Mouse (Mus musculus) CH12.LX (cell line): ENCODE results near the gene Slc30a3.

Experiments used
- CTCF ChIP-seq, 2 experiments: IDR thresholded peaks in 1 of 2; conservative IDR thresholded peaks in 1 of 2; 2 replicates each; pipeline ENCODE4 v1.5.1; 2011 to 2012; ENCODE audit warnings: low read depth in 2 of 2, low read length in 2 of 2, improper control_type of control experiment in 1 of 2, inconsistent platforms in 1 of 2, mild to moderate bottlenecking in 1 of 2, moderate library complexity in 1 of 2
- POLR2AphosphoS2 ChIP-seq: IDR thresholded peaks from 2 replicates; pipeline ENCODE4 v1.6.1; 2011; ENCODE audit warnings: low read depth, low read length, improper control_type of control experiment
- UBTF ChIP-seq: IDR thresholded peaks from 2 replicates; pipeline ENCODE4 v1.6.1; 2012; ENCODE audit warnings: low read depth, mild to moderate bottlenecking, inconsistent platforms, low read length, improper control_type of control experiment, moderate library complexity

- TF ChIP-seq CTCF (conservative IDR thresholded peaks at IDR 0.05 in 1 of 2, IDR thresholded peaks at IDR 0.05 in 1 of 2; ENCODE audit: low read depth in 2 of 2, low read length in 2 of 2) (no peak), POLR2AphosphoS2 (no peak), UBTF (no peak)
These were observed 61.0 kb downstream of the Slc30a3 start for GRCm38 (mm10) chr5:31047074-31047473.
